Mouse (Mus musculus): Measurements from ENCODE around the gene Tyrp1. TPM values are rescaled to one million over a fixed set of nuclear protein-coding genes. Genes with fewer than 3 reads are reported as not detected.

Gene Tyrp1
- total RNA-seq, 2 experiments from 2014 or later, result 0.91 to 1.5 TPM

- DNase-seq (ENCODE audit: low spot score in 2 of 2), result no peak
These were observed 57.1 kb downstream of the Tyrp1 start for GRCm38 (mm10) chr4:80891004-80891403.

- DNase-seq (ENCODE audit: low spot score in 2 of 2), result no peak
These were observed 61.5 kb downstream of the Tyrp1 start for GRCm38 (mm10) chr4:80895278-80895894.

Other genes starting within 250 kb of the Tyrp1 start
- 1 to 10 TPM; 8.1 to 8.4 TPM for gene Lurap1l, start 76.5 kb downstream of the Tyrp1 start, total RNA-seq (2021)

All from gastrocnemius, postnatal 4 days (tissue).